Mouse (Mus musculus) myocyte (in vitro differentiated cells): ENCODE data around the gene 3110018I06Rik. TPM values are rescaled to one million over a fixed set of nuclear protein-coding genes. Genes with fewer than 3 reads are reported as not detected.

ENCODE experiments used
- H3K27me3 ChIP-seq: one replicate; pipeline ENCODE4 v1.6.1; 2011; ENCODE audit not compliant: control insufficient read depth, insufficient read depth, insufficient read length
- H3K36me3 ChIP-seq: one replicate; pipeline ENCODE4 v1.6.1; 2011; ENCODE audit not compliant: control insufficient read depth, insufficient read depth
- H3K4me2 ChIP-seq: one replicate; pipeline ENCODE4 v1.6.1; 2011; ENCODE audit warnings: low read depth, control low read depth
- H3K4me3 ChIP-seq: one replicate; pipeline ENCODE4 v1.5.1; 2011; ENCODE audit warnings: mild to moderate bottlenecking, control low read depth, moderate library complexity
- H3K79me2 ChIP-seq: one replicate; pipeline ENCODE4 v1.6.1; 2011; ENCODE audit not compliant: control insufficient read depth, insufficient read depth
- H3ac ChIP-seq: one replicate; pipeline ENCODE4 v1.6.1; 2011; ENCODE audit not compliant: control insufficient read depth, insufficient read length
- CEBPB ChIP-seq: IDR thresholded peaks from 2 replicates; pipeline ENCODE4 v1.6.1; 2011; ENCODE audit warnings: mild to moderate bottlenecking, moderate library complexity; ENCODE audit not compliant: poor library complexity, insufficient read depth, severe bottlenecking
- E2F4 ChIP-seq: IDR thresholded peaks from one replicate; pipeline ENCODE4 v1.6.1; 2011; ENCODE audit warnings: mild to moderate bottlenecking, control low read depth, moderate library complexity; ENCODE audit not compliant: insufficient read depth
- MAX ChIP-seq: IDR thresholded peaks from one replicate; pipeline ENCODE4 v1.6.1; 2011; ENCODE audit warnings: low read depth, mild to moderate bottlenecking, control low read depth
- MYOD1 ChIP-seq, 3 experiments: IDR thresholded peaks; one replicate each; pipeline ENCODE4 v1.6.1; 2011; ENCODE audit warnings: control low read depth in 2 of 3, low read depth in 2 of 3, mild to moderate bottlenecking in 2 of 3, moderate library complexity in 1 of 3; ENCODE audit not compliant: insufficient read length in 2 of 3, control insufficient read depth in 1 of 3
- MYOG ChIP-seq, 3 experiments: IDR thresholded peaks; one replicate each; pipeline ENCODE4 v1.6.1; 2011; ENCODE audit warnings: control low read depth in 2 of 3, low read depth in 2 of 3, mild to moderate bottlenecking in 2 of 3; ENCODE audit not compliant: insufficient read length in 2 of 3, control insufficient read depth in 1 of 3, insufficient read depth in 1 of 3
- POLR2A ChIP-seq: IDR thresholded peaks from one replicate; pipeline ENCODE4 v1.6.1; 2011; ENCODE audit warnings: low read depth, mild to moderate bottlenecking, control low read depth, moderate library complexity; ENCODE audit not compliant: insufficient read length
- POLR2AphosphoS2 ChIP-seq: IDR thresholded peaks from one replicate; pipeline ENCODE4 v1.6.1; 2011; ENCODE audit warnings: low read depth, control low read depth; ENCODE audit not compliant: insufficient read length
- REST ChIP-seq: IDR thresholded peaks from one replicate; pipeline ENCODE4 v1.6.1; 2011; ENCODE audit warnings: mild to moderate bottlenecking, control low read depth, moderate library complexity; ENCODE audit not compliant: insufficient read depth, insufficient read length
- SRF ChIP-seq: IDR thresholded peaks from one replicate; pipeline ENCODE4 v1.6.1; 2011; ENCODE audit warnings: low read depth; ENCODE audit not compliant: control insufficient read depth, insufficient read length
- TCF12 ChIP-seq: IDR thresholded peaks from one replicate; pipeline ENCODE4 v1.6.1; 2011; ENCODE audit warnings: mild to moderate bottlenecking, control low read depth; ENCODE audit not compliant: poor library complexity, insufficient read depth, severe bottlenecking
- TCF3 ChIP-seq: IDR thresholded peaks from one replicate; pipeline ENCODE4 v1.6.1; 2011; ENCODE audit warnings: low read depth, control low read depth; ENCODE audit not compliant: insufficient read length
- USF1 ChIP-seq: IDR thresholded peaks from one replicate; pipeline ENCODE4 v1.6.1; 2011; ENCODE audit warnings: low read depth, mild to moderate bottlenecking, control low read depth, moderate library complexity
- polyA plus RNA-seq: library from polyadenylated mRNA; unstranded; fragments of >200 nt; fragmentation: generic; extraction: Trizol; gene quantifications from one replicate; pipeline ENCODE4 v1.2.1, GENCODE M21; 2012; ENCODE audit warnings: missing spikeins

Gene 3110018I06Rik
- polyA plus RNA-seq: not detected

DNA sequence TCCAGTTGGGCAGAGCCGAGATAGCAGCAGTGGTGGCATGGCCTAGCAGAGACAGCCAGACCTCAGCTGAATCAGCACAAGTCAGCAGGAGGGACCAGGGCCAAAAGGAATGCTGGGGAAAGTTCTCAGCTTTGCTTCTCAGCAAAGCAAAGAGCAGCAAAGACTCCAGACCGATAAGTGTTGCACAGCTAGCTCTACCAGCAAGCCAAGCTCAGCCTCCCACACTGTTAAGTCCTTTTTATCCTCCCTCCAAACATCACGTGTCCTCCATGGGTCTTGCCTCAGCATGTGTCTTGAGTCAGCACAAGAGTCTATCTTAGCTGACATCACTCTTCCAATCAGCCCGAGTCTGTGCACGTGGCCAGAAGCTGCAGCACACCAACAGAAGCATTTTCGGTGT is at the start of gene 3110018I06Rik:
Gene 3110018I06Rik (plus strand): TSS at position 262 of the 400 bp plus-strand sequence.
- H3K79me2 ChIP-seq: no peaks in the 10 kb centered on the region

GRCm38 (mm10) chr12:107444681-107445080 is 43.8 kb upstream of the 3110018I06Rik start:
- no peaks in the 10 kb centered on the region for H3K27me3 ChIP-seq
- no peak for TF ChIP-seq SRF
- no peak for TF ChIP-seq E2F4
- no peak for TF ChIP-seq POLR2AphosphoS2
- TF ChIP-seq MYOD1 (IDR thresholded peaks at IDR 0.05; ENCODE audit: control insufficient read depth in 1 of 3, insufficient read length in 2 of 3, low read depth in 2 of 3): no peak
- TF ChIP-seq CEBPB: no peak
- no peak for TF ChIP-seq MAX
- no peak for TF ChIP-seq POLR2A
- TF ChIP-seq MYOG (IDR thresholded peaks at IDR 0.05; ENCODE audit: control insufficient read depth in 1 of 3, insufficient read depth in 1 of 3, insufficient read length in 2 of 3, low read depth in 2 of 3): no peak
- no peak for TF ChIP-seq TCF3
- no peak for TF ChIP-seq REST
- TF ChIP-seq TCF12: no peak
- TF ChIP-seq USF1: no peak
- H3K4me3 ChIP-seq: no peak overlapping the region
- no peaks in the 10 kb centered on the region for H3K36me3 ChIP-seq
- no peak overlapping the region for H3ac ChIP-seq
- no peak overlapping the region for H3K4me2 ChIP-seq
- H3K79me2 ChIP-seq: no peaks in the 10 kb centered on the region

More for the DNA sequence above, at the start of gene 3110018I06Rik:
- TF ChIP-seq POLR2A (no peak), TCF3 (no peak), CEBPB (no peak), USF1 (no peak), MYOG (IDR thresholded peaks at IDR 0.05; ENCODE audit: control insufficient read depth in 1 of 3, insufficient read depth in 1 of 3, insufficient read length in 2 of 3, low read depth in 2 of 3) (no peak), POLR2AphosphoS2 (no peak), MYOD1 (IDR thresholded peaks at IDR 0.05; ENCODE audit: control insufficient read depth in 1 of 3, insufficient read length in 2 of 3, low read depth in 2 of 3) (no peak), REST (no peak), TCF12 (no peak), SRF (no peak), MAX (no peak), E2F4 (no peak)
- Histone ChIP-seq H3K27me3 (no peaks in the 10 kb centered on the region), H3K36me3 (no peaks in the 10 kb centered on the region), H3K4me2 (no peak within 1 kb of the TSS), H3ac (no peak within 1 kb of the TSS), H3K4me3 (no peak within 1 kb of the TSS)

- Histone ChIP-seq H3K79me2 (no peaks in the 10 kb centered on the region), H3K4me2 (no peak overlapping the region), H3K36me3 (no peaks in the 10 kb centered on the region), H3K4me3 (no peak overlapping the region), H3ac (no peak overlapping the region), H3K27me3 (no peaks in the 10 kb centered on the region)
- TF ChIP-seq E2F4 (no peak), MYOD1 (IDR thresholded peaks at IDR 0.05; ENCODE audit: control insufficient read depth in 1 of 3, insufficient read length in 2 of 3, low read depth in 2 of 3) (no peak), TCF12 (no peak), POLR2A (no peak), USF1 (no peak), SRF (no peak), TCF3 (no peak), CEBPB (no peak), MYOG (IDR thresholded peaks at IDR 0.05; ENCODE audit: control insufficient read depth in 1 of 3, insufficient read depth in 1 of 3, insufficient read length in 2 of 3, low read depth in 2 of 3) (no peak), MAX (no peak), REST (no peak), POLR2AphosphoS2 (no peak)
Measured at GRCm38 (mm10) chr12:107457835-107458234, 30.6 kb upstream of the 3110018I06Rik start.

- no peak overlapping the region for H3K4me2 ChIP-seq
- H3K36me3 ChIP-seq: no peaks in the 10 kb centered on the region
- H3K4me3 ChIP-seq: no peak overlapping the region
- no peaks in the 10 kb centered on the region for H3K79me2 ChIP-seq
- TF ChIP-seq REST (peak; percentile 84), POLR2AphosphoS2 (no peak), SRF (no peak), MAX (no peak), MYOD1 (IDR thresholded peaks at IDR 0.05; ENCODE audit: control insufficient read depth in 1 of 3, insufficient read length in 2 of 3, low read depth in 2 of 3) (no peak), CEBPB (no peak), POLR2A (no peak), TCF3 (no peak)
- no peak overlapping the region for H3ac ChIP-seq
- no peaks in the 10 kb centered on the region for H3K27me3 ChIP-seq
Measured at GRCm38 (mm10) chr12:107464731-107465130, 23.7 kb upstream of the 3110018I06Rik start.
